Mouse (Mus musculus): ENCODE measurements at regions not wholly inside any gene's neighbourhood (a gene's known extent, or its start where the extent isn't known, plus 50 kb on each side); places are given as distances from the start of the nearest gene placed in this dataset.

GRCm38 (mm10) chr5:133167576-133167975, 624.4 kb upstream of the Auts2 start:
- no peak overlapping the region for H3K27ac ChIP-seq (ENCODE audit: low read length)
- no peak overlapping the region for H3K4me3 ChIP-seq (replicated peaks; ENCODE audit: low read length)
- no peak overlapping the region for H3K9ac ChIP-seq (replicated peaks; ENCODE audit: low read depth, low read length)
- H3K27me3 ChIP-seq (replicated peaks; ENCODE audit: control insufficient read depth, insufficient read depth, low read length), result no peaks in the 10 kb centered on the region
- no peaks in the 10 kb centered on the region for H3K9me3 ChIP-seq (ENCODE audit: control insufficient read depth, low read length)
- no peak for ATAC-seq
- no peaks in the 10 kb centered on the region for H3K36me3 ChIP-seq (ENCODE audit: control insufficient read depth, insufficient read depth)
- WGBS, result 53% methylated on average over 2 of the region's 2 CpGs
- H3K4me1 ChIP-seq (replicated peaks; ENCODE audit: control insufficient read depth, insufficient read depth, low read length), result peaks cover 15% of the 10 kb centered on the region
- no peak overlapping the region for H3K4me2 ChIP-seq (ENCODE audit: low read length)

GRCm38 (mm10) chr5:133167001-133167461, 623.9 kb upstream of the Auts2 start:
- no peaks in the 10 kb centered on the region for H3K36me3 ChIP-seq (ENCODE audit: control insufficient read depth, insufficient read depth)
- no peak overlapping the region for H3K9ac ChIP-seq (replicated peaks; ENCODE audit: low read depth, low read length)
- no peak for ATAC-seq
- no peaks in the 10 kb centered on the region for H3K9me3 ChIP-seq (ENCODE audit: control insufficient read depth, low read length)
- 26% methylated on average over 5 of the region's 5 CpGs for WGBS
- no peak overlapping the region for H3K4me3 ChIP-seq (replicated peaks; ENCODE audit: low read length)
- H3K27ac ChIP-seq (ENCODE audit: low read length), result no peak overlapping the region
- no peaks in the 10 kb centered on the region for H3K27me3 ChIP-seq (replicated peaks; ENCODE audit: control insufficient read depth, insufficient read depth, low read length)
- no peak overlapping the region for H3K4me2 ChIP-seq (ENCODE audit: low read length)
- H3K4me1 ChIP-seq (replicated peaks; ENCODE audit: control insufficient read depth, insufficient read depth, low read length), result peaks cover 15% of the 10 kb centered on the region

- peak overlapping the region; percentile 72 for H3K27ac ChIP-seq (ENCODE audit: low read length)
Observed at GRCm38 (mm10) chr5:133156115-133156857, 613.1 kb upstream of the Auts2 start.

GRCm38 (mm10) chr5:133145996-133146395, 602.9 kb upstream of the Auts2 start:
- no peaks in the 10 kb centered on the region for H3K4me1 ChIP-seq (replicated peaks; ENCODE audit: control insufficient read depth, insufficient read depth, low read length)
- no peaks in the 10 kb centered on the region for H3K36me3 ChIP-seq (ENCODE audit: control insufficient read depth, insufficient read depth)
- no peak overlapping the region for H3K9ac ChIP-seq (replicated peaks; ENCODE audit: low read depth, low read length)
- H3K4me3 ChIP-seq (replicated peaks; ENCODE audit: low read length), result no peak overlapping the region
- H3K27me3 ChIP-seq (replicated peaks; ENCODE audit: control insufficient read depth, insufficient read depth, low read length), result no peaks in the 10 kb centered on the region
- ATAC-seq, result no peak
- no peak overlapping the region for H3K4me2 ChIP-seq (ENCODE audit: low read length)
- H3K9me3 ChIP-seq (ENCODE audit: control insufficient read depth, low read length), result no peaks in the 10 kb centered on the region
- no peak overlapping the region for H3K27ac ChIP-seq (ENCODE audit: low read length)

More at GRCm38 (mm10) chr5:133156115-133156857, 613.1 kb upstream of the Auts2 start:
- no peak overlapping the region for H3K4me3 ChIP-seq (replicated peaks; ENCODE audit: low read length)
- H3K4me1 ChIP-seq (replicated peaks; ENCODE audit: control insufficient read depth, insufficient read depth, low read length), result peaks cover 12% of the 10 kb centered on the region
- H3K9me3 ChIP-seq (ENCODE audit: control insufficient read depth, low read length), result no peaks in the 10 kb centered on the region
- no peak overlapping the region for H3K9ac ChIP-seq (replicated peaks; ENCODE audit: low read depth, low read length)
- peak; percentile 94 for ATAC-seq
- no peaks in the 10 kb centered on the region for H3K36me3 ChIP-seq (ENCODE audit: control insufficient read depth, insufficient read depth)
- 6% methylated on average over 5 of the region's 5 CpGs for WGBS
- H3K27me3 ChIP-seq (replicated peaks; ENCODE audit: control insufficient read depth, insufficient read depth, low read length), result no peaks in the 10 kb centered on the region
- no peak overlapping the region for H3K4me2 ChIP-seq (ENCODE audit: low read length)

- Histone ChIP-seq H3K27me3 (replicated peaks; ENCODE audit: control insufficient read depth, insufficient read depth, low read length) (no peaks in the 10 kb centered on the region), H3K36me3 (ENCODE audit: control insufficient read depth, insufficient read depth) (no peaks in the 10 kb centered on the region), H3K4me1 (replicated peaks; ENCODE audit: control insufficient read depth, insufficient read depth, low read length) (no peaks in the 10 kb centered on the region), H3K4me2 (ENCODE audit: low read length) (no peak overlapping the region), H3K9ac (replicated peaks; ENCODE audit: low read depth, low read length) (no peak overlapping the region), H3K4me3 (replicated peaks; ENCODE audit: low read length) (no peak overlapping the region), H3K27ac (ENCODE audit: low read length) (no peak overlapping the region), H3K9me3 (ENCODE audit: control insufficient read depth, low read length) (no peaks in the 10 kb centered on the region)
- no peak for ATAC-seq
- WGBS, result 97% methylated on average over 1 of the region's 1 CpGs
Observed at GRCm38 (mm10) chr5:133143679-133144078, 600.5 kb upstream of the Auts2 start.

- H3K4me1 ChIP-seq (replicated peaks; ENCODE audit: control insufficient read depth, insufficient read depth, low read length), result no peaks in the 10 kb centered on the region
- H3K9ac ChIP-seq (replicated peaks; ENCODE audit: low read depth, low read length), result no peak overlapping the region
- no peak overlapping the region for H3K27ac ChIP-seq (ENCODE audit: low read length)
- no peak for ATAC-seq
- no peaks in the 10 kb centered on the region for H3K36me3 ChIP-seq (ENCODE audit: control insufficient read depth, insufficient read depth)
- no peak overlapping the region for H3K4me3 ChIP-seq (replicated peaks; ENCODE audit: low read length)
- H3K4me2 ChIP-seq (ENCODE audit: low read length), result no peak overlapping the region
- H3K27me3 ChIP-seq (replicated peaks; ENCODE audit: control insufficient read depth, insufficient read depth, low read length), result no peaks in the 10 kb centered on the region
- 76% methylated on average over 11 of the region's 11 CpGs for WGBS
- no peaks in the 10 kb centered on the region for H3K9me3 ChIP-seq (ENCODE audit: control insufficient read depth, low read length)
Observed at GRCm38 (mm10) chr5:133142401-133143115, 599.4 kb upstream of the Auts2 start.

GRCm38 (mm10) chr5:133131042-133131441, 587.9 kb upstream of the Auts2 start:
- Histone ChIP-seq H3K27me3 (replicated peaks; ENCODE audit: control insufficient read depth, insufficient read depth, low read length) (no peaks in the 10 kb centered on the region), H3K27ac (ENCODE audit: low read length) (no peak overlapping the region; the same call in 1 of the 2 replicates), H3K9ac (replicated peaks; ENCODE audit: low read depth, low read length) (no peak overlapping the region), H3K36me3 (ENCODE audit: control insufficient read depth, insufficient read depth) (no peaks in the 10 kb centered on the region), H3K4me1 (replicated peaks; ENCODE audit: control insufficient read depth, insufficient read depth, low read length) (no peaks in the 10 kb centered on the region), H3K4me2 (ENCODE audit: low read length) (no peak overlapping the region), H3K4me3 (replicated peaks; ENCODE audit: low read length) (no peak overlapping the region), H3K9me3 (ENCODE audit: control insufficient read depth, low read length) (no peaks in the 10 kb centered on the region)
- WGBS, result 19% methylated on average over 2 of the region's 2 CpGs
- ATAC-seq, result 0 out of 2 replicates have a peak, but pooled peaks have one; percentile 18

GRCm38 (mm10) chr5:133130316-133130715, 587.2 kb upstream of the Auts2 start:
- no peak for ATAC-seq
- no peaks in the 10 kb centered on the region for H3K36me3 ChIP-seq (ENCODE audit: control insufficient read depth, insufficient read depth)
- 53% methylated on average over 6 of the region's 6 CpGs for WGBS
- H3K9me3 ChIP-seq (ENCODE audit: control insufficient read depth, low read length), result no peaks in the 10 kb centered on the region
- no peak overlapping the region for H3K9ac ChIP-seq (replicated peaks; ENCODE audit: low read depth, low read length)
- no peak overlapping the region for H3K4me2 ChIP-seq (ENCODE audit: low read length)
- no peaks in the 10 kb centered on the region for H3K4me1 ChIP-seq (replicated peaks; ENCODE audit: control insufficient read depth, insufficient read depth, low read length)
- no peaks in the 10 kb centered on the region for H3K27me3 ChIP-seq (replicated peaks; ENCODE audit: control insufficient read depth, insufficient read depth, low read length)
- H3K27ac ChIP-seq (ENCODE audit: low read length), result no peak overlapping the region
- no peak overlapping the region for H3K4me3 ChIP-seq (replicated peaks; ENCODE audit: low read length)

GRCm38 (mm10) chr5:133124223-133124622, 581.1 kb upstream of the Auts2 start:
- no peak overlapping the region for H3K4me2 ChIP-seq (ENCODE audit: low read length)
- H3K9ac ChIP-seq (replicated peaks; ENCODE audit: low read depth, low read length), result no peak overlapping the region
- H3K9me3 ChIP-seq (ENCODE audit: control insufficient read depth, low read length), result no peaks in the 10 kb centered on the region
- H3K27me3 ChIP-seq (replicated peaks; ENCODE audit: control insufficient read depth, insufficient read depth, low read length), result no peaks in the 10 kb centered on the region
- no peaks in the 10 kb centered on the region for H3K4me1 ChIP-seq (replicated peaks; ENCODE audit: control insufficient read depth, insufficient read depth, low read length)
- no peak overlapping the region for H3K27ac ChIP-seq (ENCODE audit: low read length)
- no peak overlapping the region for H3K4me3 ChIP-seq (replicated peaks; ENCODE audit: low read length)
- WGBS, result 91% methylated on average over 2 of the region's 2 CpGs
- no peaks in the 10 kb centered on the region for H3K36me3 ChIP-seq (ENCODE audit: control insufficient read depth, insufficient read depth)
- no peak for ATAC-seq
